Mouse (Mus musculus) limb, embryonic 15.5 days (tissue): ENCODE measurements around the gene Atp5j. TPM values are rescaled to one million over a fixed set of nuclear protein-coding genes. Genes with fewer than 3 reads are reported as not detected.

ENCODE experiments used
- ATAC-seq: fragments of 200-750 bp; cut with Nextera tagmentation; 2 replicates; pipeline ENCODE4 v1.8.0; 2017; ENCODE audit warnings: low read depth, moderate TSS enrichment; ENCODE audit not compliant: insufficient number of reproducible peaks, low FRiP score, low TSS enrichment
- H3K27ac ChIP-seq: fragments of 300-500 bp; sonication (generic); 2 replicates; pipeline ENCODE4 v1.5.1; 2015; ENCODE audit warnings: moderate library complexity, mild to moderate bottlenecking, inconsistent platforms
- H3K27me3 ChIP-seq: fragments of 300-500 bp; sonication (generic); 2 replicates; pipeline ENCODE4 v1.6.1; 2015; ENCODE audit warnings: inconsistent platforms
- H3K36me3 ChIP-seq: fragments of 300-500 bp; sonication (generic); 2 replicates; pipeline ENCODE4 v1.6.1; 2015; ENCODE audit warnings: inconsistent platforms
- H3K4me1 ChIP-seq: fragments of 300-500 bp; sonication (generic); 2 replicates; pipeline ENCODE4 v1.6.1; 2015; ENCODE audit warnings: inconsistent platforms
- H3K4me2 ChIP-seq: fragments of 300-500 bp; sonication (generic); 2 replicates; pipeline ENCODE4 v1.6.1; 2015; ENCODE audit warnings: mild to moderate bottlenecking, inconsistent platforms
- H3K4me3 ChIP-seq: fragments of 300-500 bp; sonication (generic); 2 replicates; pipeline ENCODE4 v1.5.1; 2015; ENCODE audit warnings: mild to moderate bottlenecking, inconsistent platforms
- H3K9ac ChIP-seq: fragments of 300-500 bp; sonication (generic); 2 replicates; pipeline ENCODE4 v1.6.1; 2015; ENCODE audit warnings: inconsistent platforms
- H3K9me3 ChIP-seq: fragments of 300-500 bp; sonication (generic); 2 replicates; pipeline ENCODE4 v1.6.1; 2016; ENCODE audit warnings: inconsistent platforms
- WGBS: fragments of 180-500 bp; shearing (Covaris S2); methylation state at CpG from one replicate; pipeline ENCODE4 v1.1.7; 2015; 5-methylcytosine and 5-hydroxymethylcytosine counted together
- polyA plus RNA-seq: library from polyadenylated mRNA; unstranded; fragments of >200 nt; fragmentation: Nextera tagmentation; extraction: Ambion mirVana; gene quantifications from 2 replicates; pipeline ENCODE4 v1.2.1, GENCODE M21; 2015

Atp5j gene
- polyA plus RNA-seq, 1 experiment from 2014 or later: 787 TPM

DNA sequence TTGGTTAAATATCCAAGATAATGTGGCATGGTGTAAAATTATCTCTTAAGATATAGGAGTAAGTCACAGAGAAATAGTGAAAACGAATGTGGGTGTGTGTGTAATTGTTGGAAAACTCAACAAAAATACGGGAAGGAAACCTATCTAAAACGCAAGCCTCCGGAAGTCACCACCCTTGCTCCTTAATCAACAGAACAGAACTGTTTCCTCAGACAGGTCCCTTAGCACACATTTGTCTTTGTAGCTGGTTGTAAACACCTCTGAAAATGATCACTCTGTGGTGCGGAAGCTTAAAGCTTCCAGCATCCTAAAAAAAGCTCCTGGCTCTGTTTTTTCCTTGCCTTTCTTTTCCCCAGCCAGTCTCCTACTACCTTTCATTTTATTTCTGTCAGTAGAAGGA lies 30.6 kb downstream of the Atp5j start:
- 48% methylated on average over 5 of the region's 5 CpGs for WGBS
- no peak overlapping the region for H3K4me2 ChIP-seq
- ATAC-seq: no peak

DNA sequence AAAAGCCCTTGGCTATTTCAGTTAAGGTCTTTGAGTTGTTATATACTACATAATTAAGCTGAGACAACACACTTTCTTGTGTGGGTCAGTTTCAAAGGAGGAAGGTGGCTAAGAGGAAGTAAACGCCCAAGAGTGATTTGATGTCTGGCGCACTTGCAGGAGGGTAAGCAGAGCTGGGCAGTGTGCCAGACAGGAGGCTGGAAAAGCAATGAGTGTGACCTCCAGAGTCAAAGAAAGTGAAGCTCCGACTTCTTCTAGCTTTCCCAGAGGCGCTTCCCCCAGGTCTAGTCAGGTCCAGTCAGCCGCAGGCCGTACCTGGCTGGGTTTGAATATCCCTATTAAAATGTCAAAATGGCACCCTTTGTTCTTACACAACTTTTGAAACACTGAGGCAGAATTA lies 33.2 kb downstream of the Atp5j start:
- Histone ChIP-seq H3K4me3 (no peak overlapping the region), H3K9ac (no peak overlapping the region), H3K9me3 (no peaks in the 10 kb centered on the region), H3K36me3 (no peaks in the 10 kb centered on the region), H3K27ac (no peak overlapping the region), H3K4me2 (no peak overlapping the region), H3K27me3 (no peaks in the 10 kb centered on the region), H3K4me1 (no peaks in the 10 kb centered on the region)
- WGBS: 52% methylated on average over 6 of the region's 6 CpGs
- no peak for ATAC-seq

More for the DNA sequence above, 30.6 kb downstream of the Atp5j start:
- Histone ChIP-seq H3K36me3 (no peaks in the 10 kb centered on the region), H3K9me3 (no peaks in the 10 kb centered on the region), H3K9ac (no peak overlapping the region), H3K4me3 (no peak overlapping the region), H3K27me3 (no peaks in the 10 kb centered on the region), H3K4me1 (no peaks in the 10 kb centered on the region), H3K27ac (no peak overlapping the region)

DNA sequence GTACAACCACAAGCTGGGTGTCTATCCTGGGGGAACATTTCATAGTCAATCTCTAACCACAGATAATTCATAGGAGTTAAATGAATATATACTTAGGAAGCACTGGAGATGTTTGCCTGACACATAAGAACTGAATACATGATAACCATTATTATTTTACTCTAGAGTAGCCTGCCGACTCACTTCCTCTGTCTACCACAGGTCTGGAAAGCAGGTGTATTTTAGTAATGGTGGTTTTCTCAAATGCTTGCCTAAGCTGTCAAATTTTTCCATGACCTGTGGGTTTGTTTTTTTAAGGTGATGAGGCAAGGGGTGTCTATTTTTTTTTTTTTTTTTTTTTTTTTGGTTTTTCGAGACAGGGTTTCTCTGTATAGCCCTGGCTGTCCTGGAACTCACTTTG lies 35.4 kb downstream of the Atp5j start:
- ATAC-seq: no peak
- H3K27ac ChIP-seq: no peak overlapping the region
- H3K4me3 ChIP-seq: no peak overlapping the region
- no peaks in the 10 kb centered on the region for H3K36me3 ChIP-seq
- no peak overlapping the region for H3K4me2 ChIP-seq
- no peaks in the 10 kb centered on the region for H3K9me3 ChIP-seq
- H3K9ac ChIP-seq: no peak overlapping the region
- H3K4me1 ChIP-seq: no peaks in the 10 kb centered on the region
- no peaks in the 10 kb centered on the region for H3K27me3 ChIP-seq
- 93% methylated on average over 1 of the region's 2 CpGs for WGBS

DNA sequence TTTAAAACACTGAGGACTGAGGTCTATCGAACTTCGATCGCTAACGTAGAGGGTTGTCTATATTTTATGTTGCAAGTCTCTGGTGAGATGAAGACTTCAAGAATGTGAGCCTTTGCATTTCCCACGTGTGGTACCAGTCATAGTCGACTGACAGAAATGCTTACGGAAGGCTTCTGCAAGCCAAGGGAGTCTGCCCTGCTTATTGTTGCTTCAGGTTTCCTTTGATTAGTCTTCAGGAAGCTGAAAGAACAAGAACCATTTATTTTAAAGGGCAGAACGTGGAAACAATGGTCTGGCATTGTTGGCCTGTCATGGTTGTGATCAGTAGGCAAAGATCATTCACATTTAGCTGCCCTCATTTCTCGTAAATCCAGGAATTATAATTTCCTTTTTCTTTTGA lies 38.7 kb downstream of the Atp5j start:
- Histone ChIP-seq H3K4me2 (no peak overlapping the region), H3K36me3 (no peaks in the 10 kb centered on the region), H3K9ac (no peak overlapping the region), H3K27ac (no peak overlapping the region), H3K27me3 (no peaks in the 10 kb centered on the region), H3K4me1 (no peaks in the 10 kb centered on the region), H3K4me3 (no peak overlapping the region), H3K9me3 (no peaks in the 10 kb centered on the region)
- no peak for ATAC-seq
- 77% methylated on average over 9 of the region's 9 CpGs for WGBS

DNA sequence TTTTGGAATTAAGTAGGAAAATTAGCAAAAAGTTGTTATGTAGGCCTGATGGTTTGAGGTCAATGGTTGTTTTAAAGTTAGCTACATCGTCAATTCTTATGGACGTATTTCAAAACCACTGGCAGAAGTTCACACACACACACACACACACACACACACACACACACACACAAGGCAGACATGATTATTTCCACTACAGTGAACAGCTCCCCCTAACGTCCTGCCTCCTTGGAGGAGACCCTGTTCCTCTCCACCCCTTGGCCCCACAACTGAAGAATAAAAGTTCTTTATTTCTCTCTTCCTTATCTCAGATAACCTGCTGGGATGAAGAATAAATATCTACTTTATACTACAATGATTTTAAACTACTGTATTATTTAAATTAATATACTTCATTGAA lies 40.1 kb downstream of the Atp5j start:
- H3K36me3 ChIP-seq: no peaks in the 10 kb centered on the region
- H3K9ac ChIP-seq: no peak overlapping the region
- no peak overlapping the region for H3K27ac ChIP-seq
- 60% methylated on average over 3 of the region's 3 CpGs for WGBS
- H3K9me3 ChIP-seq: no peaks in the 10 kb centered on the region
- H3K4me2 ChIP-seq: no peak overlapping the region
- H3K4me3 ChIP-seq: no peak overlapping the region
- H3K27me3 ChIP-seq: no peaks in the 10 kb centered on the region
- ATAC-seq: no peak
- no peaks in the 10 kb centered on the region for H3K4me1 ChIP-seq

DNA sequence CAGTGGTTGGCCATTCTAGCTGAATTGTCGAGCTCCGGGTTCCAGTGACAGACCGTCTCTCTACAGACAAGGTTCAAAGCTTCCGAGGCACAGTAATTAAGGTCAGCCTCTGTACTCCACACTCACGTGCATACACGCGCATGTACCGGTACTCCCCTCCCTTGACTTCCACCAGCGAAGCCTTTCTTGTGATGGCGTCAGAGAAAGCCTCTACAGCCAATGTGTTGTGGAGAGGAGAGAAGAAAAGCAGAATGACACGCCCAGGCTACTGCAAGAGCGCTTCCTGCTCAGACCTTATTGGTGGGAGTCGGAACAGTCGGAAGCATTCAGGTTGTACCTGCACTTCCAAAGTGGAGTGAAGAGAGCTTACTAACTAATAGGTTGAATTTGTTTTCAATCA lies 42.0 kb downstream of the Atp5j start:
- Histone ChIP-seq H3K9me3 (no peaks in the 10 kb centered on the region), H3K4me3 (no peak overlapping the region), H3K36me3 (no peaks in the 10 kb centered on the region), H3K27ac (no peak overlapping the region), H3K4me1 (no peaks in the 10 kb centered on the region), H3K9ac (no peak overlapping the region), H3K27me3 (no peaks in the 10 kb centered on the region), H3K4me2 (no peak overlapping the region)
- ATAC-seq: no peak
- WGBS: 83% methylated on average over 14 of the region's 14 CpGs

DNA sequence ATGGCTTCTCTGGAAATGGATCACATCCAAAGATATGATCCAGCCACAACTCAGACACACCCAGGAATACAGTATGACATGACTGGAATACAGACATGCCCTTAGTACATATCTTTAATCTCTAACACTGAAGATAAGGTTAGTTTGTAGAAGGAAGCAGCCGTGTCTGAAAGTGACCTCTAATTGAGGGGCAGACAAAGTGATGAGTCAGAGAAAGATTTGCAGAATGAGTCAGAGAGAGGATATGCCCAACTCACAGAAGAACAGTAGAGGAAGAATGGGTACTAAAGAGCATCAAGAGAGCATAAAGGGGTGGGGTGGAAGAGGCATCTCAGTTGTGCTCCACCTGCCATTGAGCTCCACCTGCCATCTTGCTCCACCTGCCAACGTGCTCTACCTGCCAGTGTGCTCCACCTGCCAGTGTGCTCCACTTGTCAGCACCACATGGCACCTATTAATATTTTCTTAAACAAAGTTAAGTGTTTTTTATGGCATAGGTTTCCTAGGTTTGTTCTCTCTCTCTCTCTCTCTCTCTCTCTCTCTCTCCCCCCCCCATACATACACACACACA lies 44.7 kb downstream of the Atp5j start:
- Histone ChIP-seq H3K4me3 (no peak overlapping the region), H3K9me3 (no peaks in the 10 kb centered on the region), H3K27me3 (no peaks in the 10 kb centered on the region), H3K4me2 (no peak overlapping the region), H3K36me3 (no peaks in the 10 kb centered on the region), H3K27ac (no peak overlapping the region), H3K4me1 (no peaks in the 10 kb centered on the region), H3K9ac (no peak overlapping the region)
- ATAC-seq: no peak
- WGBS: 76% methylated on average over 2 of the region's 2 CpGs

DNA sequence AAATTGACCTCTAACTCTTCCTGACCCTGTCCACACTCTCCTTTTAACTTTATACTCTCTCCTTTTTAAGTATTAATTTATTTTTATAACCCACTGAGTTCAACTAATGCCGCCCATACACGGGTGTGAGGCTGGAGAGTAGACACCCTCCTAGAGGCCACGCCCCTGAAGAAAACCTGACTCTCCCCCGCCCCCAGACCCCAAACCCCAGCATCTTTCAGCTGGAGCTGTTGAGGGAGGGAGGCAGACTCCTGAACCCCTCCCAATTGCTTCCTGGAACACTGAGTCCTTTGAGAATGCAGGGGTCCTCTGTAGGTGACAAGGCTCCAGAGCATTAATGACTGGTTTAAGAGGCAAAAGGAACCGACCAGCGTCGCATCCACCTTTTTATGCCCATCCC lies 50.5 kb downstream of the Atp5j start:
- WGBS: 19% methylated on average over 7 of the region's 7 CpGs
- Histone ChIP-seq H3K27ac (no peak overlapping the region), H3K4me1 (no peaks in the 10 kb centered on the region), H3K9ac (no peak overlapping the region), H3K27me3 (no peaks in the 10 kb centered on the region), H3K4me3 (no peak overlapping the region), H3K4me2 (no peak overlapping the region), H3K36me3 (no peaks in the 10 kb centered on the region), H3K9me3 (no peaks in the 10 kb centered on the region)
- no peak for ATAC-seq

DNA sequence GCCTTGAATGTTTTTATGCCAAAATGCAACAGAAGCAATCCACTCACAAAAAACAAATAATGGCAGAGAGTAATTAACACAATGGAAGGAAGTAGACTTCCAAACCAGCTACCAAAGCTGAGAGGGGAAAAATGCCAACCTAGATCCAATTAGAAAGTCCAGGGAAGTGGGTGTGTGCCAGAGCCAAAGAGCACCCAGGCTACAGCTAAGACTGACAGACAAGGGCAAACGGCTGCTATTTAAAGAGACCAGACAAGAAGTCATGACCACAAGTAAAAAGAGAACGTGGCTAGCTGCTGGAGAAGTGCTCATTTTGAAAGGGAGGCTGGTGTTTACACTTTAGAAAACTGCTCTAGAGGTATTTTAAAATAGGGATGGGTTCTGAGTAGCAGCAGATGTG lies 52.1 kb downstream of the Atp5j start:
- H3K4me1 ChIP-seq: no peaks in the 10 kb centered on the region
- H3K9me3 ChIP-seq: no peaks in the 10 kb centered on the region
- H3K4me2 ChIP-seq: no peak overlapping the region
- no peak overlapping the region for H3K27ac ChIP-seq
- ATAC-seq: no peak
- H3K9ac ChIP-seq: no peak overlapping the region
- H3K36me3 ChIP-seq: no peaks in the 10 kb centered on the region
- H3K27me3 ChIP-seq: no peaks in the 10 kb centered on the region
- WGBS: 50% methylated on average over 2 of the region's 2 CpGs
- H3K4me3 ChIP-seq: no peak overlapping the region

DNA sequence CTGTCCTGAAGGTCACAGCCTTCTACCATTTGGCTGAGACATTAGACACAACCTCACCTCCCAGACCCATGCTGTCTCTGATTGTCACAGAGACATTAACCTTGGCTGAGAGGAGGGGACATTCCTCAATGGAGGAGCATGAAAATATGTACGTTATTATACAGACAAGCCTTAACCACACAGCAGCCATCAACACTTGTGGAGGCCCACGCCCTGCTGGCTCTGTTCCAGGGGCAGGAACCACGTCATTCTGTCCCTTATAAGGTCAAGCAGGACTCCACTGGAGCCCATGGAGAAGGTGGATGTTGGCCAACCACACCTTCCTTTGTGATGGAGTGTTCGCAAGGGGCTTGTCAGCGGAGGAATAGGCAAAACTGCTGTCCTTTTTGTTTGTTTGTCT lies 55.7 kb downstream of the Atp5j start:
- H3K9me3 ChIP-seq: no peaks in the 10 kb centered on the region
- no peak overlapping the region for H3K4me2 ChIP-seq
- ATAC-seq: no peak
- no peaks in the 10 kb centered on the region for H3K36me3 ChIP-seq
- no peak overlapping the region for H3K9ac ChIP-seq
- peaks cover 3% of the 10 kb centered on the region for H3K4me1 ChIP-seq
- no peak overlapping the region for H3K27ac ChIP-seq
- no peak overlapping the region for H3K4me3 ChIP-seq
- H3K27me3 ChIP-seq: peaks cover 6% of the 10 kb centered on the region; the same call in 1 of the 2 replicates
- WGBS: 75% methylated on average over 5 of the region's 5 CpGs

DNA sequence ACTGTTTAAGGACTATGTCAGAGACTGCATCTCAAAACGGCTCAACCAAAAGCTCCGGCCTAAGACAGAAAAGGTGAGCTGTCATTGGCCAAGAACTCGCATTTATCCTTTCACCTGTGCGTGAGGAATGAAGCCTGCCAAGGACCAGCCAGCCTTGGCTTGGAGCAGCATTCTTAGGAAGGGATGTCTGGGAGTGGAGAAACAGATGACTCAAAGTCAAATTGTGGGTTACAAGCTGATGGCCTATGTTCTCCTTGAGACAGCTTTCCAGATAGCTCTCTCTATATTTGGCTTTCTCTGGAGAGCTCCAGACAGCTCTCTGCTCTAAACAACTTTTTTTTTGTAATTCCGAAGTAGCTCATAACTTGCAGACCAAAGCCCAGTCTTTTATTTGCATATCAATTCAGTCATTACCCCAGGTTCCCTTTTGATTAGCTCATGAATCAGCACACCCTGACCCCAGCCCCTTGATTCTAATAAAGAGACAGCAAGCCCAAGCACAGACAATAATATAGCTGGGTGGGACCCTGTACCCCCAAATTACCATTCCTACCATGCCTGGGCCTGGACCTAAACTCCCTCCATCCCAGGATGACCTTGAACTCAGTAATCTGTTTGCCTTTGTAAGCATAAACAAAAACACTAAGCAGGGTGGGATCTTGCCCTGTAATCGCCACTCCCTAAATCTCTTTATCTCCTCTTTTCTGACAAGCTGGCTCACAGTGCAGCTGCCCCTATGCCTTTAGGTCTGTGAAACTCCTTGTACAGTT lies 56.4 kb downstream of the Atp5j start:
- Histone ChIP-seq H3K27me3 (peaks cover 11% of the 10 kb centered on the region), H3K4me3 (no peak overlapping the region), H3K36me3 (no peaks in the 10 kb centered on the region), H3K9me3 (no peaks in the 10 kb centered on the region), H3K4me1 (peaks cover 9% of the 10 kb centered on the region), H3K9ac (no peak overlapping the region), H3K4me2 (no peak overlapping the region), H3K27ac (no peak overlapping the region)
- ATAC-seq: no peak
- 83% methylated on average over 6 of the region's 6 CpGs for WGBS

DNA sequence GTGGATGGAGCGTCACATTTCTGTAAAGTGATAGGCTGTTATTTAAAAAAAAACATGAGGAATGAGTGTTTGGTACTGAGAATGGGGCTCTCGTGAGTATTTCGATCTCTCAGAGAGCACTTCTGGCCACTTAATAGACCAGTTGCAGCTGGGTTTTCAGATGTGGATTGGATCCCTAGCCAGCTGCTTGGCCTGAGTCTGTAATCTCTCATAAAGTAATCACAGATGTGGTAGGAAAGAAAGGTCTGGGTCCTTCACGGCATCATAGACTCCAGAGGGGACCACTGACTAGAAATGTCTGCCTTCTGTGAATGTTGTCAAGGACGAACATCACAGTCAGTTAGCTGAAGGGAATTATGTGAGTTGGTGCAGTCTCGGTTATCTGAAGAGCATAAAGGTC lies 57.0 kb downstream of the Atp5j start:
- no peak overlapping the region for H3K9ac ChIP-seq
- no peaks in the 10 kb centered on the region for H3K36me3 ChIP-seq
- H3K4me1 ChIP-seq: peaks cover 13% of the 10 kb centered on the region
- peaks cover 14% of the 10 kb centered on the region for H3K27me3 ChIP-seq
- H3K4me3 ChIP-seq: no peak overlapping the region
- WGBS: 56% methylated on average over 6 of the region's 6 CpGs
- no peak overlapping the region for H3K4me2 ChIP-seq
- no peak for ATAC-seq
- no peak overlapping the region for H3K27ac ChIP-seq
- no peaks in the 10 kb centered on the region for H3K9me3 ChIP-seq
